Mouse (Mus musculus) lung, embryonic 16.5 days (tissue): ENCODE data around the gene Nomo1. TPM values are rescaled to one million over a fixed set of nuclear protein-coding genes. Genes with fewer than 3 reads are reported as not detected.

ENCODE experiments used
- ATAC-seq: fragments of 200-750 bp; cut with Nextera tagmentation; 2 replicates; pipeline ENCODE4 v1.8.0; 2017; ENCODE audit warnings: low read depth, mild to moderate bottlenecking, moderate library complexity
- H3K27ac ChIP-seq: fragments of 300-500 bp; sonication (generic); 2 replicates; pipeline ENCODE4 v1.5.1; 2014; ENCODE audit warnings: mild to moderate bottlenecking, control low read depth, low read length
- H3K27me3 ChIP-seq: fragments of 300-500 bp; sonication (generic); 2 replicates; pipeline ENCODE4 v1.6.1; 2014; ENCODE audit warnings: low read depth, low read length, mixed read lengths; ENCODE audit not compliant: control insufficient read depth, insufficient read depth
- H3K36me3 ChIP-seq: fragments of 300-500 bp; sonication (generic); 2 replicates; pipeline ENCODE4 v1.6.1; 2014; ENCODE audit warnings: low read length; ENCODE audit not compliant: control insufficient read depth, insufficient read depth
- H3K4me1 ChIP-seq: fragments of 300-500 bp; sonication (generic); replicated peaks from 2 replicates; pipeline ENCODE4 v1.6.1; 2014; ENCODE audit warnings: low read length, mixed read lengths; ENCODE audit not compliant: control insufficient read depth, insufficient read depth
- H3K4me2 ChIP-seq: fragments of 300-500 bp; sonication (generic); 2 replicates; pipeline ENCODE4 v1.6.1; 2014; ENCODE audit warnings: low read depth, low read length, control low read depth
- H3K4me3 ChIP-seq: fragments of 300-500 bp; sonication (generic); 2 replicates; pipeline ENCODE4 v1.5.1; 2014; ENCODE audit warnings: mild to moderate bottlenecking, low read length, control low read depth
- H3K9ac ChIP-seq: fragments of 300-500 bp; sonication (generic); 2 replicates; pipeline ENCODE4 v1.6.1; 2014; ENCODE audit warnings: low read length, control low read depth
- H3K9me3 ChIP-seq: fragments of 300-500 bp; sonication (generic); 2 replicates; pipeline ENCODE4 v1.6.1; 2016; ENCODE audit warnings: low read length; ENCODE audit not compliant: control insufficient read depth
- WGBS: fragments of 180-500 bp; shearing (Covaris S2); extraction: QIAGEN DNeasy Blood & Tissue Kit; methylation state at CpG from one replicate; pipeline ENCODE4 v1.1.7; 2014; 5-methylcytosine and 5-hydroxymethylcytosine counted together
- polyA plus RNA-seq: library from polyadenylated mRNA; unstranded; fragments of >200 nt; fragmentation: Nextera tagmentation; extraction: Ambion mirVana; gene quantifications from 2 replicates; pipeline ENCODE4 v1.2.1, GENCODE M21; 2015

The Nomo1 gene
- polyA plus RNA-seq, 1 experiment from 2014 or later = 30.3 TPM

- H3K9me3 ChIP-seq = no peaks in the 10 kb centered on the region
- 83% methylated on average over 2 of the region's 2 CpGs for WGBS
- peaks cover 10% of the 10 kb centered on the region for H3K4me1 ChIP-seq
- no peak for ATAC-seq
- no peaks in the 10 kb centered on the region for H3K36me3 ChIP-seq
- no peak overlapping the region for H3K9ac ChIP-seq
- no peak overlapping the region for H3K4me3 ChIP-seq
- H3K27ac ChIP-seq = no peak overlapping the region
- no peaks in the 10 kb centered on the region for H3K27me3 ChIP-seq
- no peak overlapping the region for H3K4me2 ChIP-seq
Observed at GRCm38 (mm10) chr7:46035468-46035867, 2.0 kb downstream of the Nomo1 start.

GRCm38 (mm10) chr7:46037433-46037832 is 3.9 kb downstream of the Nomo1 start:
- Histone ChIP-seq H3K9me3 (no peaks in the 10 kb centered on the region), H3K9ac (no peak overlapping the region), H3K36me3 (peaks cover 6% of the 10 kb centered on the region), H3K27ac (no peak overlapping the region), H3K4me3 (no peak overlapping the region), H3K27me3 (no peaks in the 10 kb centered on the region), H3K4me1 (peaks cover 10% of the 10 kb centered on the region), H3K4me2 (no peak overlapping the region)
- WGBS = 81% methylated on average over 6 of the region's 6 CpGs
- no peak for ATAC-seq

GRCm38 (mm10) chr7:46039873-46040272 is 6.4 kb downstream of the Nomo1 start:
- Histone ChIP-seq H3K4me1 (peaks cover 2% of the 10 kb centered on the region), H3K4me2 (no peak overlapping the region), H3K9ac (no peak overlapping the region), H3K27ac (no peak overlapping the region), H3K4me3 (no peak overlapping the region), H3K27me3 (no peaks in the 10 kb centered on the region), H3K36me3 (peaks cover 7% of the 10 kb centered on the region), H3K9me3 (no peaks in the 10 kb centered on the region)
- ATAC-seq = no peak
- WGBS = 44% methylated on average over 2 of the region's 2 CpGs

- no peaks in the 10 kb centered on the region for H3K4me1 ChIP-seq
- no peaks in the 10 kb centered on the region for H3K27me3 ChIP-seq
- no peak overlapping the region for H3K4me2 ChIP-seq
- H3K9me3 ChIP-seq = no peaks in the 10 kb centered on the region
- no peak overlapping the region for H3K27ac ChIP-seq
- 84% methylated on average over 10 of the region's 10 CpGs for WGBS
- H3K9ac ChIP-seq = no peak overlapping the region
- ATAC-seq = no peak
- no peak overlapping the region for H3K4me3 ChIP-seq
- H3K36me3 ChIP-seq = peaks cover 30% of the 10 kb centered on the region
Observed at GRCm38 (mm10) chr7:46044106-46044505, 10.6 kb downstream of the Nomo1 start.

- ATAC-seq = no peak
- peaks cover 28% of the 10 kb centered on the region for H3K36me3 ChIP-seq
- H3K27ac ChIP-seq = no peak overlapping the region
- H3K9ac ChIP-seq = no peak overlapping the region
- H3K4me1 ChIP-seq = no peaks in the 10 kb centered on the region
- no peaks in the 10 kb centered on the region for H3K9me3 ChIP-seq
- no peaks in the 10 kb centered on the region for H3K27me3 ChIP-seq
- H3K4me3 ChIP-seq = no peak overlapping the region
- WGBS = 91% methylated on average over 11 of the region's 11 CpGs
- H3K4me2 ChIP-seq = no peak overlapping the region
Observed at GRCm38 (mm10) chr7:46045882-46046281, 12.4 kb downstream of the Nomo1 start.

GRCm38 (mm10) chr7:46047873-46048562 is 14.5 kb downstream of the Nomo1 start:
- no peaks in the 10 kb centered on the region for H3K27me3 ChIP-seq
- no peak overlapping the region for H3K4me3 ChIP-seq
- no peak overlapping the region for H3K9ac ChIP-seq
- H3K4me1 ChIP-seq = no peaks in the 10 kb centered on the region
- peaks cover 30% of the 10 kb centered on the region for H3K36me3 ChIP-seq
- H3K27ac ChIP-seq = no peak overlapping the region
- H3K9me3 ChIP-seq = no peaks in the 10 kb centered on the region
- no peak for ATAC-seq
- 87% methylated on average over 13 of the region's 13 CpGs for WGBS
- H3K4me2 ChIP-seq = no peak overlapping the region

GRCm38 (mm10) chr7:46049981-46050380 is 16.5 kb downstream of the Nomo1 start:
- no peaks in the 10 kb centered on the region for H3K9me3 ChIP-seq
- no peak overlapping the region for H3K27ac ChIP-seq
- no peak overlapping the region for H3K4me3 ChIP-seq
- no peak overlapping the region for H3K9ac ChIP-seq
- H3K4me2 ChIP-seq = no peak overlapping the region
- whole genome bisulfite sequencing = 89% methylated on average over 7 of the region's 7 CpGs
- ATAC-seq = no peak
- H3K27me3 ChIP-seq = no peaks in the 10 kb centered on the region
- peaks cover 40% of the 10 kb centered on the region for H3K36me3 ChIP-seq
- H3K4me1 ChIP-seq = no peaks in the 10 kb centered on the region

- Histone ChIP-seq H3K27me3 (no peaks in the 10 kb centered on the region), H3K4me2 (no peak overlapping the region), H3K4me3 (no peak overlapping the region), H3K36me3 (peaks cover 31% of the 10 kb centered on the region), H3K9me3 (no peaks in the 10 kb centered on the region), H3K27ac (no peak overlapping the region), H3K4me1 (no peaks in the 10 kb centered on the region), H3K9ac (no peak overlapping the region)
- ATAC-seq = no peak
- 79% methylated on average over 4 of the region's 4 CpGs for WGBS
Observed at GRCm38 (mm10) chr7:46052161-46052821, 18.8 kb downstream of the Nomo1 start.

GRCm38 (mm10) chr7:46053566-46053965 is 20.1 kb downstream of the Nomo1 start:
- H3K4me3 ChIP-seq = no peak overlapping the region
- H3K4me1 ChIP-seq = no peaks in the 10 kb centered on the region
- no peaks in the 10 kb centered on the region for H3K27me3 ChIP-seq
- 77% methylated on average over 3 of the region's 3 CpGs for WGBS
- H3K36me3 ChIP-seq = peaks cover 24% of the 10 kb centered on the region
- ATAC-seq = no peak
- no peaks in the 10 kb centered on the region for H3K9me3 ChIP-seq
- no peak overlapping the region for H3K4me2 ChIP-seq
- no peak overlapping the region for H3K27ac ChIP-seq
- no peak overlapping the region for H3K9ac ChIP-seq
